Mouse (Mus musculus): Measurements from ENCODE around the gene P3h3.

DNA sequence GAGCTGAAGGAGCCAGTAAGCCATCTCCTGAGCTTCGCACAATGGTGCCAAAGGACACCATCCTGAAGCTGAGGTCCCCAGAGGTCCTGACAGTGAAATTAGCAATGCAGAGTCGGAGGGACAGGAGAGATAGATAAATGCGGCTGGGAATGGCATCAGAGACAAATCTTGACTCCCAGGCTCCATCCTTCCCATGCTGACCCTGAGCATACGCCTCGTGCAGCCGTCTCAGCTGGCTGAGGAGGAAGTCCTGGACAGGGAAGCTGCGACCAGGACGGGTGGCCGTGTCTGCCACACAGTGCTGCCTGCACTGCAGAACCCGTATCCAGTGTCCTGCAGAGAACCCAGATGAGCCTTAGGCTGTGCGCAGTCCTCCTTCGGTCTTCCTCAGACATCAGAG is 2.9 kb downstream of the P3h3 start:
- TF ChIP-seq CTCF (IDR thresholded peaks at IDR 0.05; ENCODE audit: low read depth, low read length) = no peak
- TF ChIP-seq TAL1 (conservative IDR thresholded peaks at IDR 0.05; ENCODE audit: low read depth, low read length) = no peak
- no peak for TF ChIP-seq GATA1 (IDR thresholded peaks at IDR 0.05; ENCODE audit: borderline replicate concordance, low read length)
- no peak for TF ChIP-seq POLR2AphosphoS5 (IDR thresholded peaks at IDR 0.05; ENCODE audit: insufficient replicate concordance, low read depth, low read length)
- TF ChIP-seq GATA2 (IDR thresholded peaks at IDR 0.05; ENCODE audit: borderline replicate concordance, low read depth, low read length) = no peak

All from G1E (cell line).